Mouse (Mus musculus): ENCODE measurements at regions not wholly inside any gene's neighbourhood (a gene's known extent, or its start where the extent isn't known, plus 50 kb on each side); places are given as distances from the start of the nearest gene placed in this dataset.

DNA sequence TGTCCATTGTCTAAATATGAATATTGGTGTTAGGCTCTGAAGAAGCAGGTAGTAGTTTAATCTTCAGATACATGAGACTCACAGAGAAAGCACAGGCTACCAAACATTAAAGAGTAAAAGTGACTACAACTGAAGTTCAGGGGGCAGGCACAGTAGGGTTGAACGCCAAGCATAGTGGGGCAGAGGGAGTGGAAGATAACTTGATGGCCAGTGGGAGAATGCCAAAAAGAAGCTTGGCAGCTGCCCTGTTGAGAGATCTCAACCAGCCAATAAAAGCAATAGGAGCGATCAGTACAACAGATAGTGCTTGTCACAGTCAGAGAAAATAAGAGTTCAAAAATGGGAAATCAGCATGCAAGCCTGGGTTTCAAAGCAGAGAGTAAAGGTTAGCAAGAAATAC lies 125.4 kb upstream of the Cblb start:
- no peak for DNase-seq (ENCODE audit: low spot score in 2 of 2)

DNA sequence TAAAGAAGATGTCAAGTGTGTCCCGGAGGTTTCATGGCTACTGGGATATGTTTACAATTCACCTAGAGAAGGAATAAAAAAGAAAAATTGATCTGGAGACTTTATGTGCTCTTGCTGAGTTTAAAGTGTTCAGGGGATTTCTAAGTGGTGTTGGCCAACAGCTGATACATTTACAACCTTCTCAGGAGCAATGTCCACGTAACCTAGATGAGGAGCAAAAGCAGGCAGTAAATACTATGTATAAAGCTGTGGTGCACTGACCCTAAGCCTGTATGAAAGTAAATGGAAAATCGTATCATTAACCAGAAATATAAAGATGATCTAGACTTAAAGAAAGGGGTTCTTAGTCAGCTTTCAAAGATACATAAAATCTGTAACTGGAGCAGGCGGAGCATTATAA lies 124.3 kb upstream of the Cblb start:
- no peak for DNase-seq (ENCODE audit: low spot score in 2 of 2)

DNA sequence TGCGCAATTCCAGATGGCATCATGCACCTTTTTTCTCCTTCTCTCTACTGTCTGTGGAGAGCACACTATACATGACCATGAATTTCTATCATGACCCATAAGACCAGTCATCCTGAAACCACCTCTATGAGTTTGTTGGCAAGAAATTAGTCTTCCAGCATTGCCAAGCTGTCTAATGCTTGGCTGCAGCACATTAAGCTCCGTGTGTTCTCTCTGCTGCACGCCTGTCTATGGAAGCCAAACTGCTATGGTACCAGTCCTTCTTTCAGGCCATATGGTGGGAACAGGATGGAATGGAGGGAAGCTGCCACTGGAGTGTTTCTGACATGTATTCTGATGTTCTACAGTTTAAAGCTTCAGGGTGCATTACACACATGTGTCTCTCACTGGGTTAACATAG lies 121.0 kb upstream of the Cblb start:
- DNase-seq (ENCODE audit: low spot score in 2 of 2) = no peak

DNA sequence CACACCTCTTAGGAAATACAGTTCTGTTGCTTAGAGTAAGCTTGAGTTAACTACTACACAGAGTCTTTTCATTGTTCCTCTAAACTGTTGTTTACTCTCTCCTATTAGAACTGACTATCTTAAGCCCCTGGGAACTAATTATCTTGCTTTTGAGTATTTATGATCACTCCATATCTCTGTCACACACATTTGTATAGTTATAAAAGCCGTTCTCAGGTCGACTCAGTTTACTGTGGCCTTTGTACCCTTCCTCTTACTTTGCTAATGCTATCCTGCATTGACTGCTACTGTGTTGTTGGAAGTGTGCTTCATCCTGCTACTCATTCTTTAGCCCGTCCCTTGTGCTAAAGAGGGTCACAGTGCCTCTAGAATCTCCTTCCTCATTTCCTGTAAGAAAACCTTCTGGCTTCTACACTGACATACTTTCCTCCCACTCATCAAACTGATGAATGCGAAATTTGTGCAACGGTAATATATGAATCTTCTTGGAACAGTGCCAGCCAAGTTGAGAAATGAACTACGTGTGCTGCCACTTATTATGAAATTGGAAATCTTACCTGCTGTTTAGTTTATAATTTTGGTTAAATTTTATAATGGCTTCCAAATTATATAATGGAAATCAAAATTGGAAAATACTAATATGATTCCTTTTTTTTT lies 119.8 kb upstream of the Cblb start:
- no peak for DNase-seq (ENCODE audit: low spot score in 2 of 2)

DNA sequence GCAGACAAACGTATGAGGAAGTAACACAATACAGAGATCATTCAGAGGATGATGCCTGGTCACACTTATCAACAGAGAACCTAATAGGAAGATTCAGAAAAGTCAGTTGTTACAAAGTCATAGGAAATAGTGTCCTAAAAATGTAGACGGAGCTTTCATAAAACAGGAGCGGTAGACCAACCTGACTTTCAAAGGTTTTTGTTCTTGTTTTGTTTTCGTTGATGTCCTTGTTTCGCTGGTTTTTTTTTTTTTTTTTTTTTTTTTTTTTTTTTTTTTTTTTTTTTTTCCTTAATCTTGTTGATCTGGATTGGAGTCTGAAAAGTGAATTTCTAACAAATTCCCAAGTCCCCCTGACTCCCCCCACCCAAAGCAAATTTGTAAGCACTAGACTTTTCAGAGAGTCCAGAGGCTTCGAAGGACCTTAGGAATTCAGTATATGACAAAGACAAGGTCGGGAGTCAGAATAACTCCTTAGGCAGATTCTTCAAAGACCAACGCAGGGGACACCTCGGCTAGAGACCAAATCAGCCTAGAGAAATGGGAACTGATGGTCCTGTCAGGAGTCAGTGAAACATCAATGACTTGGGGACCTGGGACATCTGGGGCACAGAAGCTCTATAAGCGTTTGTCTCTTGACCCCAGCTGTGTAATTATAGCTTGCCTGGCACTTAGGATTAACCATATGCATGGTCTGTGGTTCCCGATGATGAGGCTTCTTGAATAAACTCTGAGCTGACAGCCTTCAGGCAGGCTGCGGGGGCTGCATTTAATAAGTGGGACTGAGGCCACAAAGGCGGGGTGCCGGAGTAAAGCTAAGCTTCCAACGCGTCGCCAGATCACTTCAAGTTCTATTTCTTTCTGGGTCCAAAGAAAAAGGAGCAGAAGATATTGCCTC lies 115.7 kb upstream of the Cblb start:
- no peak for DNase-seq (ENCODE audit: low spot score in 2 of 2)

DNA sequence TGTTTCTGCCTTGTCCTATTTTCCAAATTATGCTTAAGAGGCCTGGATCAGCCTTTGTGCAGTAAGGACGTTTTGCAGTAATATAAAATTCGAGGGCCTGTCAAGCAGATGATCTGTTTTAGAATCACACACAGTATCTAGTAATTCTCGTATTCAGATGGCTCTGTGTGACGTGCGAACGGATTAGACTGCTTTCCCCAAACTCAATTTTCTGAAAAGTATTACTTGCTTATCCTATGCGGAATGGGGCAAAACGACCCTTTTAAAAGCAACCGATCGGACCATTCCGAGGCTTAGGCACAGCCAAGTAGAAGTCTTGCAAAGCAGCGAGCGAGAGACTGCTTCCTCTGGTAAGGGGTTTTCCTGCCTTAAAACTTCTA lies 115.1 kb upstream of the Cblb start:
- DNase-seq (ENCODE audit: low spot score in 2 of 2) = no peak

DNA sequence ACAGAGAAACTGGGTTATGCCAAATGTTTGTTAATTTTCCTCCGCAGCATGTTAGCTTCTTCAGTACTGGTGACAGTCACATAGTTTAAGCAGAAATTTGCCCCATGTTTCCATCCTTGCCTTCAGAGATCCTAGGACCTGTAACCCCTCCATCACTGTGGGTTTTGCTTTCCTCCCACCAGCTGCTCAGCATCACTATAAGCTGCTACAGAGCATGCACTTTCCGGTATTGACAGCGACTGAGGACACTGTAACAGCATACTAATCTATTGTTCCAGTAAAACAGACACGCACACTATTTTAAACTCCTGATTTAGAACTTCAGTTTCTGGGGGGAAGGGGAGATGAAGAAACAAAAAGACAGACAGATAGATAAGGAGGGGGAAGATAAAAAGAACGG lies 114.7 kb upstream of the Cblb start:
- no peak for DNase-seq (ENCODE audit: low spot score in 2 of 2)

DNA sequence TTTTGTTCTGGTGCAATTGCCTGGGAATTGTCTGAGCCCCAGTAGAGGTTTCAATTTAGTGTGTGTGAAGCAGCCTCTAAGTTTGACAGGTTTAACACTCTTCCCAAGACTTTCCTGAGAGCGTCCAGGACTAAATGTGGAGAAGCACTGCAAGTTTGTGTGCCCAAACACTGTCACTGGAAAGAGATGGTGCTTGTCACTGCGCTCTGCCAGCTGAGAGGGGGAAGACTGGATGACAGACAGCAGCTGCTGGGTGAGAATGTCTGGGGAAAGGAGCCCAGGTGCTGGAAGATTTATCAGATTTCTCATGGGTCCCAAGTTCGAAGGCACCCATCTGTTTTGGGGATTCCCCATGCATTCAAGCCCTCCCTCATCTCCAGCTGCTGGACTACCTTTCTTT lies 114.2 kb upstream of the Cblb start:
- no peak for DNase-seq (ENCODE audit: low spot score in 2 of 2)

DNA sequence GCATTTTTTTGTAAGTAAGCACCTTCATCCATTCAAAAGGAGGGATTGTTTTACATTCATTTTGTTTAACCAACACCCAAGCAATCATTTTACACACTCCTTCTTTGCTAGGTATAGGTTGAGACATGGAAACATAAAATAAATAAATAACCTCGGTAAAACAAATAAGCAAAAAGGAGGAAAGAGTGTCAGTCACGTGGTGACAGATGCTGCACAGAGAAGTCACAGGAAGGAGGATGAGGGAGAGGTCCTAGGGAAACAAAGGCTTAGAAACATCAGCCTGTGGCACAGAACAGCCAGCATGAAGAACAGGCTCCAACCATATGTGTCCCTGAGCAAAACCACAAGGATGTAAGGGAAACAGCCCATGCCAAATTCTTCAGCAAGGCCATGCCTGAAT lies 113.5 kb upstream of the Cblb start:
- DNase-seq (ENCODE audit: low spot score in 2 of 2) = no peak

DNA sequence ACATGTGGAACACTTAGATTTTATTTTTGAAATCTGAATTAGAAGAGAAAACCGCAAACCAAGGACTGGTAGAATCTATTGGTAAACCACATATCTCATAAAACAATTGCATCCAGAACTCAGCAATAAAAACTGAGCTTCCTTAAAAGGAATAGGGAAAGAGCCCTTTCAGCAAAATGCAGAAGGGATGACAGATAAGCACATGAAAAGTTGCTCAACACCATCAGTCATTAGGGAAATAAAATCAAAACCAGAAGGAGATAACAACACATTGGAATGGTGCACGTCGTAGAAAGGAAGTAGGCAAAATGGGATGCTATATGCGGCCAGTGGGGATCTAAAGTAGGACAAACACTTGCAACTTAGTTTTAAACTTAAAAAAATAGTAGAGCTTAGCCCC lies 110.0 kb upstream of the Cblb start:
- DNase-seq (ENCODE audit: low spot score in 2 of 2) = no peak

DNA sequence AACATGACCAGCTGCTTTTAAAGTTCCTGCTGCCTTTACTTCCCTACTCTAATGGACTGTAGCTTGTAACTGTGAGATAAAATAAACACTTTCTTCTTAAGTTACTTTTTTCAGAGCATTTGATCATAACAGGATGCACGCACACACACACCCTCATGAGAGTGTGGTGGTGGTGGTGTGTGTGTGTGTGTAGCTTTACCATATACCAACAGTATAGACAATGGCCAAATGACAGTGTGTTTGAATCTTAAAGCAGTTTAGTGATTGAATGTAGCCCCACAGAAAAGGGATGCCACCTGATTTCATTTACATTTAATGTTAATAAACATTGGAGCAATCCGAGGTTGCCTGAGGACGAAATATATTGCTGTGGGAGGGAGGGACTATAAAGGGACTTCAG lies 108.4 kb upstream of the Cblb start:
- DNase-seq (ENCODE audit: low spot score in 2 of 2) = no peak

DNA sequence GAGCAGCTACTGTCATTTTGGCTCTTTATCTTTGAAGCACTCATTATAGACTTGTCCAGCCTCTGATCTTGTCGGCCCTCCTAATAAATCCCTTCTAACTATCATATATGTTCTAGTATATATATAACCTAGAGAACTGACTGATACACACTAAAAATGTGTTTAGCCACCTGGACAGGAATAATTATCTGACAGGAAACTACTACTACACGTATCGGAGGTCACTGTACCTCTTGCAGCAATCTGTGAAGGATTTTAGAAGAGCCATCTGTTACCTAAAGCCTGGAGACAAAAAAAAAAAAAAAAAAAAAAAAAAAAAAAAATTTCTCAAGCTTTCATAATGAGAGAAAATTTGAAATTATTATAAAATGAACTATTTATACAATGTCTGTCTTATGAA lies 105.4 kb upstream of the Cblb start:
- DNase-seq (ENCODE audit: low spot score in 2 of 2) = no peak

DNA sequence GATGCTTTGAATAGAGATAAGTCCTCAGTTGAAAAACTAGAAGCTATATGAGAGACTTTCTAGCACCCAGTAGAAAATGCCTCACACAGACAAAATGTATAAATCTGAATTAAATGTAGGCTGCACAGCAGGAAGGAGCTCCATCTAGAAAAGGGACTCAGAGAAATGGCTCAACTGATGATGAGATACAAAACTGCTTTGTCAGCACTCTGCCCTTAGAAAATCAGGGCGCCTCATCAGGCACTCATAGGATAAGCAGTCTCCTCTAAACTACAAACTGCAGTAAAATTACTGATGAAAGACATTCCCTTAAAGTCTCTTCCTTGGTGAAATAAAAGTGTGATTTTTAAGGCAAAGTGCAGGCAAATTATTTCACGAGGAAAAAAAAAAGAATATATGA lies 97.9 kb upstream of the Cblb start:
- no peak for DNase-seq (ENCODE audit: low spot score in 2 of 2)

DNA sequence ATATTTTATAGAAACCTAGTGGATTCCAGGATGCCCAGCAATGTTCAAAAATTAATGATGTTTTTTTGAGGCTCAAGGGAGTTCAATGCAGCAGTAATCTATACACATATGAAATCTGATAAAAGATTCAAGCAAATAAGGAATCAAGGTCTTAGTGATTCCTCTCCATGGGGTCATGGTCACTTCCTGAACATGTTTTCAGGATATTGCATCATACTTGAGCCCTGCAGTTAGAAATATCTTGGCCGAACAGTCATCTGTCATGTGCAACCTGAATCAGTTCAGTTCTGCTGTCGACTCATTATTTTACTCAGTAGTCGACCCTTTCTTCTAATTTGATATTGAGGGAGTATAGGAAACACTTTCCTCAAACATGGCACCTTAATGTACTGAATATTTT lies 97.1 kb upstream of the Cblb start:
- no peak for DNase-seq (ENCODE audit: low spot score in 2 of 2)

DNA sequence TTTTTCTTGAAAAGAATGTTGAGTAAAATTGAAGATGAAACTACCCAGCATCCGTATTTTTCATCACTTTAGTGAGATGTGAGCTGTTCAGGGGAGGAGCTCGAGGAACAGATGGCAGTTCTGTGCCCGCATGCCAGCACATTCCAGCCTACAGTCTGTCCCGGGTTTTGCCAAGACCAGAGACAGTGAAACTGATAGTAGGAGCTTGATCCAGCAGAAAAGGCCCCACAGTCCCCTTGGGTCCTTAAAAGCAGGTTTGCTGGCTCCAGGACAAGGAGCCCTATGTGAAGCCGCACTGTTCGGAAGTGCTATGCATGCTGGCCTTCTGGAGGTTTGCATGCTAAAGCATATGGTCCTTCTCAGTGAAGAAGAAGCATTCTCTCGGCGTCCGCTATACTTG lies 93.7 kb upstream of the Cblb start:
- DNase-seq (ENCODE audit: low spot score in 2 of 2) = no peak

DNA sequence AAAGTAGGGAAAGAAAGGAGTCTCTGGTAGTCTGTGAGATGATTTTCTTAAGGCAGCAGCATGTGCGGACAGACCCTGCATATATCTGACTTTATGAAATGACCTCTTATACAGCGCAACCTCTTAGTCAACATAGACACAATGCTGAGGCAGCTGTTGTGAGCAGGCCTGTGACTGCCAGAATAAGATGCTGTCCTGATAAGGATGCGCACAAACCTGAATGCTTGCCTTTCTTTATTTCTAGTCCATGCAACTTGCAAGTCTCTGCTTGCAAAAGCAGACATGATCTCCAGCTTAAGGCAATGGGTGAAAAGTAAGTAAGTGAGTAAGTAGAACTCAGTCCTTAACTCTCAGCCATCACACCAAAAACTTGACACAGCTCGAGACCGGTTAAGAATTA lies 92.0 kb upstream of the Cblb start:
- DNase-seq (ENCODE audit: low spot score in 2 of 2) = no peak

DNA sequence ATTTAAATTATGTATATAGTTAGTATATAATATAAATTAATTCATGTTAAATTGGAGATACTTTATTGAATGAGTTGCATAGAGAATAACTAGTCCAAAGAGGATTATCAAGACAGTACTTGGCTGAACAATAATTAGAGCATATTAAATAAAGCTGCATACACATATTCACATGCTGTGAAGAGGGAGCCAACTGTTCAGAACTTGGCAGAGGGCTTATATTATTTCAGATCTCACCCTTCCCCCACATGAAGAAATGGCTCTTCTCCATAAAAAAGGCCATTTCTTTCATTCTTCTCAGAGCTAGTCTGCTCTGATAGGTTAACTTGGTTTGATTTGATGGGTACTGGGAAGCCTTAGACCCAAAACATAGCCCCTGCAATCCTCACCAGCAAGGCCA lies 90.5 kb upstream of the Cblb start:
- DNase-seq (ENCODE audit: low spot score in 2 of 2) = no peak

DNA sequence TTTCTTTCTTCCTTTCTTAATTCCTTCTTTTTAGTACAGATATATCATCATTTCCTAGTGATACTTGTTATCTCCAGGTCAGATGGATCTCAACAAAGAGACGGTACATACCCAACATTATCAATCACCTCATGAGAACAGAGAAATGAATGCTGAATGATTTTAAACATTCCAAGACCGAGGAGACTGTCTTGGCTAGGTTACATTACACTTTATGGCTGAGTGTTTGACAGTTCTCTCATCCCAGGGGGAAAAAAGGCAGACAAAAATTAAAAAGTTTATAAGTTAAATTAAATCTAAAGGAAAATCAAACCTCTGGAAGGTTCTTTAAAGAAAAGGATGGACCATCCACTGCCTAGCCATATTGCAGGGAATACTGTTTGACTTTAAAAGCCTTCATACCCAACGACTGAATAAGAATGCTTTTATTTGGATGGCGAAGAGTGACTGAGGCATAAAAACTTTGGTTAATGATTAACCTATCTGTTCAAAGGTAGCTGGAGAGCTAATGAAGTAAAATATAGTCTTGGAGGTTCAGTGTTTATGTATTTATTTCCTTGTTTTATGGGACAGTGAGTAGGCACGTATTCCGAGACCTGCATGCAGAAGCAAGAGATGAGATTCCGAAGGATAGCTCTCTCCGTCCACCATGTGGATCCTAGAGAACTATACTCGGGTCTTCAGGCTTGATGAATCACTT lies 88.4 kb upstream of the Cblb start:
- DNase-seq (ENCODE audit: low spot score in 2 of 2) = no peak

DNA sequence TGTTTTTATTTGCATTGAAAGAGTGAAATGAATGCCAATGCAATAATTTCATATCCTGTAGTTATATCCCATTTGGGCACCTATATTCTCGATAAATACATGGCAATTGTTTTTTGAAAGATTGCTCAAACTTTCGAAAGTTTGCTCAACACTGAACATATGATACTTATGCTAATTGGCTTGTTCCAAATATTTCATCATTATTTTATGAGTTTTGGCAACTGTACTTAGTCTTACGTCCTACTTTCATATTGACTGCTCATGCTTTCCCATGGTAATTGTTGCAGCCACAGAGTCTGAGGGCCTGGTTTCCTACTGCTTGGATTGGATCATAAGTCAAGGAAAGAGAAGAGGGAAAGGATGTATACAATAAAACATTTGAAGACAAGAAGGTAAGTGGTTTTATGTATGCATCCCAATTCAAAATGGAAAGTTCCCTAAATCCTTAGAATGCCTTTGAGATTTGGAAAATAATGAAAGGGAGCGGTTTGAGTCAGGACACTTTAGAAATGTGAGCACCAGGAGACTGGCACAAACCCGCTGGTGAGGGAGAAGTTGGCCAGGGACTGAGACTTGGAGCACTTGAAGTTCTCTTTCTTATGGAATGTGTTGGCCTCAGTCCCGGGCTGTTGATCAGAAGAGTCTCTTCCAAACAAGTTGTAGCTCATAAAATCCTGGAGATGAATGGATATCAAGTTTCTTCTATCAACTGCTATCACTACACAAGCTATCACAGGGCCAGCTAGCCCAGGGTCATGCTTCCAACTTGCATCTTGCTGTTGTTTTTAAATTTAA lies 63.8 kb upstream of the Cblb start:
- DNase-seq (ENCODE audit: low spot score in 2 of 2) = no peak

All from adrenal gland, postnatal 4 days (tissue).